Mouse (Mus musculus): Measurements from ENCODE around the gene Tcl1.
"Not testable (repeated sequence)": the region's sequence is repeated elsewhere in the genome, so short reads cannot be mapped to it uniquely, and the experiment has no call there.

Tcl1 gene

GRCm38 (mm10) chr12:105222601-105223319, at the start of gene Tcl1:
TSS of gene Tcl1 (minus strand) at chr12:105222793.
- DNase-seq (ENCODE audit: low spot score in 2 of 2): no peak

GRCm38 (mm10) chr12:105271016-105271965, 48.7 kb upstream of the Tcl1 start:
- no peak for DNase-seq (ENCODE audit: low spot score in 2 of 2)

- no peak for DNase-seq (ENCODE audit: low spot score in 2 of 2)
Observed at GRCm38 (mm10) chr12:105267076-105267475, 44.5 kb upstream of the Tcl1 start.

- no peak for DNase-seq (ENCODE audit: low spot score in 2 of 2)
Observed at GRCm38 (mm10) chr12:105266096-105266495, 43.5 kb upstream of the Tcl1 start.

GRCm38 (mm10) chr12:105259221-105259620, 36.6 kb upstream of the Tcl1 start:
- no peak for DNase-seq (ENCODE audit: low spot score in 2 of 2)

GRCm38 (mm10) chr12:105258787-105259186, 36.2 kb upstream of the Tcl1 start:
- no peak for DNase-seq (ENCODE audit: low spot score in 2 of 2)

- no peak for DNase-seq (ENCODE audit: low spot score in 2 of 2)
Observed at GRCm38 (mm10) chr12:105253796-105254195, 31.2 kb upstream of the Tcl1 start.

GRCm38 (mm10) chr12:105248763-105249233, 26.2 kb upstream of the Tcl1 start:
- no peak for DNase-seq (ENCODE audit: low spot score in 2 of 2)

GRCm38 (mm10) chr12:105239060-105239459, 16.5 kb upstream of the Tcl1 start:
- DNase-seq (ENCODE audit: low spot score in 2 of 2): no peak

GRCm38 (mm10) chr12:105235091-105235490, 12.5 kb upstream of the Tcl1 start:
- DNase-seq (ENCODE audit: low spot score in 2 of 2): no peak

GRCm38 (mm10) chr12:105234362-105234761, 11.8 kb upstream of the Tcl1 start:
- no peak for DNase-seq (ENCODE audit: low spot score in 2 of 2)

GRCm38 (mm10) chr12:105224621-105225320, 2.2 kb upstream of the Tcl1 start:
- DNase-seq (ENCODE audit: low spot score in 2 of 2): no peak

- no peak for DNase-seq (ENCODE audit: low spot score in 2 of 2)
Observed at GRCm38 (mm10) chr12:105217101-105217760, 5.4 kb downstream of the Tcl1 start.

- DNase-seq (ENCODE audit: low spot score in 2 of 2): no peak
Observed at GRCm38 (mm10) chr12:105209231-105209630, 13.4 kb downstream of the Tcl1 start.

- DNase-seq (ENCODE audit: low spot score in 2 of 2): no peak
Observed at GRCm38 (mm10) chr12:105208441-105208840, 14.2 kb downstream of the Tcl1 start.

GRCm38 (mm10) chr12:105207071-105207470, 15.5 kb downstream of the Tcl1 start:
- no peak for DNase-seq (ENCODE audit: low spot score in 2 of 2)

- DNase-seq (ENCODE audit: low spot score in 2 of 2): not testable (repeated sequence)
Observed at GRCm38 (mm10) chr12:105201657-105202056, 20.9 kb downstream of the Tcl1 start, which contains the start of gene Tcl1b4. TSS of gene Tcl1b4 (plus strand) at chr12:105201957.

GRCm38 (mm10) chr12:105199684-105200497, 22.7 kb downstream of the Tcl1 start:
- DNase-seq (ENCODE audit: low spot score in 2 of 2): not testable (repeated sequence)

GRCm38 (mm10) chr12:105190743-105191142, 31.9 kb downstream of the Tcl1 start, which contains the start of gene Tcl1b3:
TSS of gene Tcl1b3 (plus strand) at chr12:105191043.
- not testable (repeated sequence) for DNase-seq (ENCODE audit: low spot score in 2 of 2)

- DNase-seq (ENCODE audit: low spot score in 2 of 2): peak; percentile 5
Observed at GRCm38 (mm10) chr12:105188980-105189379, 33.6 kb downstream of the Tcl1 start.
